Mouse (Mus musculus) intestine, embryonic 14.5 days (tissue): ENCODE results near the gene Tsen54. TPM values are rescaled to one million over a fixed set of nuclear protein-coding genes. Genes with fewer than 3 reads are reported as not detected.

ENCODE experiments used
- ATAC-seq: fragments of 200-750 bp; cut with Nextera tagmentation; replicated peaks from 2 replicates; pipeline ENCODE4 v1.8.0; 2017; ENCODE audit warnings: low read depth, moderate number of reproducible peaks, moderate TSS enrichment, moderate library complexity; ENCODE audit not compliant: low FRiP score, low TSS enrichment
- DNase-seq: peaks from one replicate; pipeline ENCODE4 v3.0.0-alpha.2; 2018; ENCODE audit warnings: low spot score
- H3K27ac ChIP-seq: fragments of 300-500 bp; sonication (generic); 2 replicates; pipeline ENCODE4 v1.5.1; 2014; ENCODE audit warnings: low read depth, mild to moderate bottlenecking, control low read depth
- H3K27me3 ChIP-seq: fragments of 300-500 bp; sonication (generic); replicated peaks from 2 replicates; pipeline ENCODE4 v1.6.1; 2014; ENCODE audit warnings: low read length, control low read depth; ENCODE audit not compliant: control insufficient read depth, insufficient read depth
- H3K36me3 ChIP-seq: fragments of 300-500 bp; sonication (generic); 2 replicates; pipeline ENCODE4 v1.6.1; 2014; ENCODE audit warnings: low read length, control low read depth; ENCODE audit not compliant: control insufficient read depth, insufficient read depth
- H3K4me1 ChIP-seq: fragments of 300-500 bp; sonication (generic); replicated peaks from 2 replicates; pipeline ENCODE4 v1.6.1; 2014; ENCODE audit warnings: low read length, control low read depth, mixed read lengths; ENCODE audit not compliant: control insufficient read depth, insufficient read depth
- H3K4me2 ChIP-seq: fragments of 300-500 bp; sonication (generic); 2 replicates; pipeline ENCODE4 v1.6.1; 2014; ENCODE audit warnings: low read length
- H3K4me3 ChIP-seq: fragments of 300-500 bp; sonication (generic); 2 replicates; pipeline ENCODE4 v1.5.1; 2014; ENCODE audit warnings: low read depth, low read length, control low read depth, mixed read lengths
- H3K9ac ChIP-seq: fragments of 300-500 bp; sonication (generic); 2 replicates; pipeline ENCODE4 v1.6.1; 2014; ENCODE audit warnings: mild to moderate bottlenecking, low read length
- H3K9me3 ChIP-seq: fragments of 300-500 bp; sonication (generic); 2 replicates; pipeline ENCODE4 v1.6.1; 2016; ENCODE audit warnings: low read length, control low read depth; ENCODE audit not compliant: control insufficient read depth
- WGBS: fragments of 180-500 bp; shearing (Covaris S2); extraction: QIAGEN DNeasy Blood & Tissue Kit; methylation state at CpG from one replicate; pipeline ENCODE4 v1.1.7; 2014; 5-methylcytosine and 5-hydroxymethylcytosine counted together
- polyA plus RNA-seq: library from polyadenylated mRNA; unstranded; fragments of >200 nt; fragmentation: Nextera tagmentation; extraction: Ambion mirVana; gene quantifications from 2 replicates; pipeline ENCODE4 v1.2.1, GENCODE M21; 2014

Tsen54 gene
- polyA plus RNA-seq, 1 experiment from 2014 or later, result 30.7 TPM

DNA sequence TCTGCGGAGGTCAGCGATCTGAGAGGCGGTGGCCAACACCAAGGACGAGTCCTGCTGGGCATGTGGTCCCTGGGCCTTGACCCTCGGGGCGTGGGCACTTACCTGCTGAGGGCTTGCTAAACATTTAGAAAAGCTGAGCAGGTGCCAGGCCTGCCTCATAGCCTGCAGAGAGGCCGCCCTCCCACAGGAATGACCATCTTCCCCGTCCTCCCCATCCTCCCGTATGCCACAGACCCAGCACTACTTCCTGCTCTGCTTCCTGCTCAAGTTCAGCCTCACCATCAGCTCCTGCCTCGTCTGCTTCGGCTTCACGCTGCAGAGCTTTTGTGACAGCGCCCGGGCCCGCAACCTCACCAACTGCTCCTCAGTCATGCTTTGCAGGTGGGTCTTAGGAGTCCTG lies 17.6 kb upstream of the Tsen54 start:
- WGBS, result 81% methylated on average over 15 of the region's 15 CpGs
- peaks cover 94% of the 10 kb centered on the region for H3K36me3 ChIP-seq

DNA sequence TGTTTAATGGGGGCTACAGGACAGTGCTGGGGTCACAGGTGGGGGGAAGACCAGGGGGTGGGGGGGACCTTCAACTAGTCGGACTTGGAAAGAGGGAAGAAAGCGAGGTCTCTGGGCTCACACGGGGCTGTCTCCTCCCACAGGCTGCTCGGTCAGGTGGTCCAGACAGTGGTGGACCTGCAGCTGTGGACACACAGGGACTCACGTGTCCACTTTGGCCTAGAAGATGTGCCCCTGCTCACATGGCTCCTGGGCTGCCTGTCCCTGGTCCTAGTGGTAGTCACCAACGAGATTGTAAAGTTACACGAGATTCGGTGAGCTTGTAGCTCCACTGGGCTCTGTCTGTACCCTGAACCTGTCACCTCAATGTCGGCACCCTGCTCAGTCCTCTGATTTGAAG lies 16.9 kb upstream of the Tsen54 start:
- Histone ChIP-seq H3K4me2 (no peak overlapping the region), H3K4me3 (no peak overlapping the region), H3K9me3 (no peaks in the 10 kb centered on the region), H3K9ac (no peak overlapping the region), H3K36me3 (peaks cover 94% of the 10 kb centered on the region), H3K4me1 (no peaks in the 10 kb centered on the region), H3K27ac (no peak overlapping the region), H3K27me3 (no peaks in the 10 kb centered on the region)
- 78% methylated on average over 9 of the region's 9 CpGs for WGBS
- DNase-seq (no peak), ATAC-seq (no peak)

More for the DNA sequence above, 17.6 kb upstream of the Tsen54 start:
- H3K4me2 ChIP-seq, result no peak overlapping the region
- no peak for DNase-seq
- H3K4me1 ChIP-seq, result no peaks in the 10 kb centered on the region
- no peak for ATAC-seq
- H3K27ac ChIP-seq, result no peak overlapping the region
- H3K4me3 ChIP-seq, result no peak overlapping the region
- H3K9me3 ChIP-seq, result no peaks in the 10 kb centered on the region
- no peak overlapping the region for H3K9ac ChIP-seq
- H3K27me3 ChIP-seq, result no peaks in the 10 kb centered on the region

DNA sequence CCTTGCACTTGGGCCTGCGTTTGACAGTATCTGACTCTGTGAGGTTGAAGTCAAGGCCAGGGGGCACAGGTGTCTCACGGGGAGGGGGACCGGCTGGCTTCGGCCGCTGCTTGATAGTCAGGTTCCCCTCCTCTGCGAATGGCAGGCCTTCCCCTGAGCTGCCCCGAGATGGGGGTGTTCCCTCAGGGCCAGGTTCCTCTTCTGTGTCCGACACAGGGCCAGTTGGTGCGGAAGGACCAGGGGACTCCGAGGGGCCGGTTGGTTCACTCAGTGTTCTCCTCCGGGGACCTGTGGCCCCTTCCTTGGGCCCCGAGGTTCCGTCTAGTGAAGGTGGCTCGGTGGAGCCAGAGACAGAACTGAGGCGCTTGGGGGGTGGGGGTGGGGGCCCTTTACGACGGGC lies 13.5 kb upstream of the Tsen54 start:
- Histone ChIP-seq H3K36me3 (peaks cover 93% of the 10 kb centered on the region), H3K27ac (no peak overlapping the region), H3K4me2 (no peak overlapping the region), H3K9me3 (no peaks in the 10 kb centered on the region), H3K9ac (no peak overlapping the region), H3K4me1 (no peaks in the 10 kb centered on the region), H3K27me3 (no peaks in the 10 kb centered on the region), H3K4me3 (no peak overlapping the region)
- WGBS, result 88% methylated on average over 18 of the region's 18 CpGs
- DNase-seq (no peak), ATAC-seq (no peak)

DNA sequence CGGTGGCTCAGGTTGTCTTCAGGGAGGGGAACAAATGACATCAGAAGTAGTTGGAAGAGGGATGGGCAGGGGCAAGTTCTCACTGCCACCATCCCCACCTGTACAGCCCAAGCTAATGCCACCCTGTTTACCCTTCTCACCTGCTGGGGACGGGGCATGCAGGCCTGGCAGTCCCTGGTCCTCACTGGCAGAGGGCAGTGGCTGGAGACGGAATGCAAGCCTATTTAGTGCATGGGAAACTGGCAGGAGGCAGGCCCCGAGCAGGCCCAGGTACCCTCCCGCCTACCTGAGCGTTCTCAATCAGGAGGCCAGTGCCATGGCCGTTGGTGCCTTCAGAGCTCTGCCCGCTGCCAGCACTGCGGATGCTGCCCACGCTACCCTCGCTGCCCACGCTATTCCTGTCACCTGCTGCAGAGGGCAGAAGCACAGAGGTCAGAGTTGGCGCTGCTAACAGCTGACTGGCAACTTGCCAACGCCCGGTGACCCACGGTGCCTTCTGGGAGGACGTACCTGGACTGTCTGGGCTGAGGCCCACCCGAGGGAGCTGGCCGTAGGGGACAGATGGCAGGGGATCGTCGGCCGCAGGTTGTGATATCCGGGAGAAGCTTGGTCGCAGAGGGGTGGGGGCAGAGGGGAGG lies 11.3 kb upstream of the Tsen54 start:
- Histone ChIP-seq H3K36me3 (peaks cover 87% of the 10 kb centered on the region), H3K27ac (no peak overlapping the region), H3K4me2 (no peak overlapping the region), H3K4me3 (no peak overlapping the region), H3K9me3 (no peaks in the 10 kb centered on the region), H3K9ac (no peak overlapping the region), H3K4me1 (peaks cover 2% of the 10 kb centered on the region; the same call in 1 of the 2 replicates), H3K27me3 (no peaks in the 10 kb centered on the region)
- WGBS, result 92% methylated on average over 24 of the region's 24 CpGs
- ATAC-seq (no peak), DNase-seq (no peak)

DNA sequence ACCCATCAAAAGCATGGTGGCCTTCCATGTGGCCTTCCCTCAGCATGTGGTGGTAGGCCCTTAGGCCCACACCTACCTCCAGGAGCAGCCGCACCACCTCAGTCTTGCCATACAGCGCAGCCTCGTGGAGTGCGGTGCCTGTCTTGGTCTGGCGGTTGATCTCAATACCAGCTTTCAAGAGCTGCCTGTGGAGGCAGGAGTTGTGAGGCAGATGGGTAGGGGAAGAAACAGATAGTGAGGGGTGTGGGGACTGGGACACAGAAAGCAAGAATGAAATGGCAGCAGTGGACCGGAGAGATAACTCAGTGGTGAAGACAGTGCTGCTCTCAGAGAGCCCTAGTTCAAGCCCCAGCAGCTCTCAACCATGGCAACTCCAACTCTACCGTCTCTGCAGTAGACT lies 9.5 kb upstream of the Tsen54 start:
- no peak overlapping the region for H3K9ac ChIP-seq
- 95% methylated on average over 7 of the region's 7 CpGs for WGBS
- H3K27me3 ChIP-seq, result no peaks in the 10 kb centered on the region
- H3K36me3 ChIP-seq, result peaks cover 72% of the 10 kb centered on the region
- H3K4me1 ChIP-seq, result peaks cover 20% of the 10 kb centered on the region
- DNase-seq (no peak), ATAC-seq (no peak)
- no peak overlapping the region for H3K4me2 ChIP-seq
- H3K9me3 ChIP-seq, result no peaks in the 10 kb centered on the region
- no peak overlapping the region for H3K27ac ChIP-seq
- H3K4me3 ChIP-seq, result no peak overlapping the region

DNA sequence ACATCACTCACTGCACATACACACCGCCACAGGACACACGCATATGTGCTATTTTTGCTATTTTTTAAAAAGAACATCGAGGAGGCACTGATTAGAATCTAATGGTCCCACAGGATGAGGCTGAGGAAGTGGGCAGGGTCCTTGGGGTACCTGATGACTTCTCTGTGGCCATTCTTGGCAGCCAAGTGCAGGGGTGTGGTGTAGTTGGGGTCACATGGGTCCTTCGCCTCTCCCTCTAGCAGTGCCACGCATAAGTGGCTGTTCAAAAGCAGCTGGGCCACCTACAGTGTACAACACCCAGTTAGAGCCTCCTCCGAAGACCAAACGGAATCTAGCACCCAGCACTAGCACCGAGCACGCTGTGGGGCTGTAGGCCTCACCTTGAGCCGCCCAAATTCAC lies 8.4 kb upstream of the Tsen54 start:
- Histone ChIP-seq H3K27me3 (no peaks in the 10 kb centered on the region), H3K4me3 (no peak overlapping the region), H3K9me3 (no peaks in the 10 kb centered on the region), H3K9ac (no peak overlapping the region), H3K27ac (no peak overlapping the region), H3K4me2 (no peak overlapping the region), H3K36me3 (peaks cover 65% of the 10 kb centered on the region), H3K4me1 (peaks cover 27% of the 10 kb centered on the region)
- ATAC-seq (no peak), DNase-seq (no peak)
- WGBS, result 94% methylated on average over 10 of the region's 10 CpGs

DNA sequence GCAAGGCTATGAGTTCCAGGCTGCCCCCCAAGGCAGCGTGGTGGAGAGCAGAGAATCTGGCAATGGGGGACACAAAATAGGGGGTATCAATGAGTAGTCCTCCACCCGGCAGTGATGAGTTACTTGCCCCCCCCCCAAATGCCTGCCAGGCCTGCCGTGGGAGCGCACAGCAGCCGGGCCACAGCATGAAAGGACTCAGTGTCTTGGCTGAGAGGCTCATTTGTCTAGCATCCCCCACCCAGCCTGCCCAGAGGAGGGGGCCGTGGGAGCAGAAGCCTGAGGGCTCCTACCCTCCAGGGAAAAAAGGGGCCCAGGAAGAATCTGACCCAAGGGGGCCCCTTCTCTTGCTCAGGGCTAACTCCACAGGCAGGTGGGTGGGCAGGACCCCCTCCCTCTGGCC lies 7.2 kb upstream of the Tsen54 start:
- Histone ChIP-seq H3K36me3 (peaks cover 60% of the 10 kb centered on the region), H3K4me2 (no peak overlapping the region), H3K9ac (no peak overlapping the region), H3K4me1 (peaks cover 34% of the 10 kb centered on the region), H3K27ac (no peak overlapping the region), H3K27me3 (no peaks in the 10 kb centered on the region), H3K9me3 (no peaks in the 10 kb centered on the region), H3K4me3 (no peak overlapping the region)
- 70% methylated on average over 6 of the region's 6 CpGs for WGBS
- DNase-seq (no peak), ATAC-seq (no peak)

DNA sequence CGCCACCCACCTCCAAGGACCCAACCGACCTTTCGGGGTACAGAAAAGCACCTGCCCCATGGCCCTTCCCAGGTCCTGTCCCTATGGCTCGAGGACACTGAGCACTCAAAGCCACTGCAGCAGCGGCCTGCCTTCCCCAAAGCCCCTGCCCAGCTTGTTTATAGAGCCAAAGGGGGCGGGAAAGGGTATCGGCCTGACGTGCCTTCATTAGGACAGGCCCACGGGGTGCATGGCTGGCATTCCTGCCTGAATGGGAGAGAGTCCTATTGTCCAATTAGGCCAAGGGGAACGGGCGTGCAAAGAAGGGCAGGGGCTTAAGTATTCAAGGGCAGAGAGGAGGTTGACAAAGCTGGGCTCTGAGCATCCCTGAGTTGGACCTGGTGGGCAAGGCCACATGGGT lies 6.6 kb upstream of the Tsen54 start:
- Histone ChIP-seq H3K9ac (no peak overlapping the region), H3K36me3 (peaks cover 53% of the 10 kb centered on the region), H3K4me1 (peaks cover 40% of the 10 kb centered on the region), H3K4me3 (no peak overlapping the region), H3K9me3 (no peaks in the 10 kb centered on the region), H3K27me3 (no peaks in the 10 kb centered on the region), H3K27ac (peak overlapping the region; percentile 27; the same call in 1 of the 2 replicates), H3K4me2 (no peak overlapping the region)
- DNase-seq, result no peak
- WGBS, result 72% methylated on average over 11 of the region's 11 CpGs
- ATAC-seq, result no peak

DNA sequence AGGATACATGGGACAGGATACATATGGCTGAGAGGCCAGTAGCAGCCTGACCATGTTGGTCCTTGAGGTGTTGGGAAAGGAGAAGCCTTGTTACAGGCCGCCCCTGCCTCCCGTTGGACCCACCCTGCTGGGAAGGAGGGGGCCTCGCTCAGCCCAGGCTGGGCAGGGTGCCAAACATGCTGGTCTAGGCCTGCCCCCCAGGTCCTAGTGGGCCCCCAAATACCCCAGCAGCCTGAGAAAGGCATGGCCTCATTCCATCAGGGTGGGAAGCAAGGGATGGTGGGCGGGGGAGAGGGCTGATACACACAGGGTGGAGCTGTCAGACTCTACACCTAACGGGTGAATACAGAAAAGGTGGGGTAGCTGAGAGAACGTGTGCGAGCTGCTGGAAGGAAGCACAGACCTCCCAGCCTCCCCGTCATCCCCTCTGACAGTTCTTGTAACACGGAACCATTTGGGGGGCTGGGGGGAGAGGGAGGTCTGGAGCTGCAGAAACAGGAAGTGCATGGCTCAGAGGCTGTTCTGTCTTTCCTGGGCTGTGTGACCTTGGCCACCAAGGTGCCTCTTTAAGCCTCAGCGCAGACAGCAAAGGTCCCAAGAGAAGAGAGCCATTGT lies 5.7 kb upstream of the Tsen54 start:
- H3K4me2 ChIP-seq, result peak overlapping the region; percentile 24
- H3K4me3 ChIP-seq, result 0 out of 2 replicates have a peak overlapping the region, but pooled peaks have one; percentile 0
- H3K4me1 ChIP-seq, result peaks cover 40% of the 10 kb centered on the region
- no peaks in the 10 kb centered on the region for H3K27me3 ChIP-seq
- H3K36me3 ChIP-seq, result peaks cover 46% of the 10 kb centered on the region
- no peak overlapping the region; the same call in 1 of the 2 replicates for H3K9ac ChIP-seq
- 33% methylated on average over 10 of the region's 10 CpGs for WGBS
- H3K9me3 ChIP-seq, result no peaks in the 10 kb centered on the region
- ATAC-seq (no peak), DNase-seq (no peak)
- peak overlapping the region; percentile 44; the same call in 1 of the 2 replicates for H3K27ac ChIP-seq
